ENCODE assay signal across 12 mouse cellular contexts in genomic region chr17:50439365-50439764, GRCm38 (mm10).
A peak's percentile ranks its signal among the peaks of the same experiment; 100 is the strongest.
DNase-seq lines count a peak whose midpoint lies in the region; ATAC-seq and TF ChIP-seq lines count a peak whose summit lies in the region.
"Had no signal": no experiment of that assay in that cellular context is flagged by ENCODE, and none has a peak within 500 bp of the region (broad histone marks: within the 10 kb centered on the region; RNA-seq: fewer than 3 reads in every experiment).

No protein-coding gene starts in this region.

- no peaks in the 10 kb centered on the region for H3K27me3 ChIP-seq in hindbrain, embryonic 10.5 days (ENCODE audit: insufficient read depth, poor library complexity, severe bottlenecking)
- H3K27me3 ChIP-seq in hindbrain, embryonic 12.5 days, result no peaks in the 10 kb centered on the region
- no peaks in the 10 kb centered on the region for H3K27me3 ChIP-seq in cerebellum, adult 2 months (ENCODE audit: control insufficient read depth, insufficient read depth, low read length)
- H3K27me3 ChIP-seq: forebrain, embryonic 13.5 days; neural tube, embryonic 13.5 days had no signal

- TF ChIP-seq POLR2A in cerebellum, adult 2 months (IDR thresholded peaks at IDR 0.05; ENCODE audit: borderline replicate concordance, insufficient read depth, low read length), result no peak

- ATAC-seq in hindbrain, embryonic 12.5 days (ENCODE audit: low FRiP score), result no peak
- ATAC-seq: activated CD4-positive, CD25-positive, alpha-beta regulatory T cell, adult 4 months; forebrain, embryonic 13.5 days had no signal

- 0 out of 2 replicates have a peak, but pooled peaks cover 6% of the 10 kb centered on the region for H3K4me1 ChIP-seq in hindbrain, embryonic 10.5 days (replicated peaks)
- H3K4me1 ChIP-seq in hindbrain, embryonic 12.5 days, result peaks cover 6% of the 10 kb centered on the region; the same call in 1 of the 2 replicates
- peaks cover 16% of the 10 kb centered on the region for H3K4me1 ChIP-seq in cerebellum, adult 2 months (ENCODE audit: control insufficient read depth, insufficient read depth, low read length)
- H3K4me1 ChIP-seq: forebrain, embryonic 13.5 days had no signal

- H3K27ac ChIP-seq in hindbrain, embryonic 10.5 days, result 0 out of 2 replicates have a peak overlapping the region, but pooled peaks have one; percentile 9
- no peak overlapping the region for H3K27ac ChIP-seq in hindbrain, embryonic 12.5 days
- no peak overlapping the region; the same call in 1 of the 2 replicates for H3K27ac ChIP-seq in cerebellum, adult 2 months (ENCODE audit: insufficient read depth, low read length)
- H3K27ac ChIP-seq: forebrain, embryonic 13.5 days; neural tube, embryonic 13.5 days had no signal

- H3K36me3 ChIP-seq in hindbrain, embryonic 10.5 days, result no peaks in the 10 kb centered on the region
- no peaks in the 10 kb centered on the region for H3K36me3 ChIP-seq in hindbrain, embryonic 12.5 days
- H3K36me3 ChIP-seq: neural tube, embryonic 13.5 days had no signal

- no peak overlapping the region for H3K4me3 ChIP-seq in hindbrain, embryonic 10.5 days
- H3K4me3 ChIP-seq in hindbrain, embryonic 12.5 days, result no peak overlapping the region
- no peak overlapping the region for H3K4me3 ChIP-seq in cerebellum, adult 2 months (replicated peaks; ENCODE audit: insufficient read depth, low read depth, low read length)
- H3K4me3 ChIP-seq: forebrain, embryonic 13.5 days; neural tube, embryonic 13.5 days had no signal

- H3K9me3 ChIP-seq in hindbrain, embryonic 10.5 days, result no peaks in the 10 kb centered on the region
- H3K9me3 ChIP-seq in hindbrain, embryonic 12.5 days (replicated peaks), result no peaks in the 10 kb centered on the region
- H3K9me3 ChIP-seq: forebrain, embryonic 13.5 days; neural tube, embryonic 13.5 days had no signal

- intact Hi-C loops in heart, postnatal 36 days (cut with DNase I), result no loop called here
- intact Hi-C loops in left cerebral cortex, postnatal 10 days (cut with DNase I), result no loop called here

- no peak overlapping the region for H3K4me2 ChIP-seq in hindbrain, embryonic 12.5 days (replicated peaks)
- H3K4me2 ChIP-seq: forebrain, embryonic 13.5 days; neural tube, embryonic 13.5 days had no signal

- WGBS in hindbrain, embryonic 10.5 days, result 59% methylated on average over 3 of the region's 3 CpGs
- WGBS in hindbrain, embryonic 12.5 days, result 60% methylated on average over 3 of the region's 3 CpGs
- 4% methylated on average over 3 of the region's 3 CpGs for WGBS in cerebellum, adult 2 months

- no peak for DNase-seq in hindbrain, embryonic 10.5 days (ENCODE audit: low spot score)
- DNase-seq in cerebellum, adult 2 months, result peak; percentile 63 to 66
- DNase-seq in heart, postnatal 36 days, result peak; percentile 25 to 35
- DNase-seq in kidney, postnatal 14 days, result peak; percentile 27
- no peak for DNase-seq in spleen, postnatal 36 days (ENCODE audit: low spot score in 2 of 2)
- DNase-seq in left cerebral cortex, postnatal 10 days (ENCODE audit: extremely low spot score in 1 of 2, low spot score in 2 of 2), result no peak
- DNase-seq in neural tube, embryonic 10.5 days (ENCODE audit: extremely low spot score, low spot score), result no peak
- DNase-seq: thymus, postnatal 25 days had no signal

- TF ChIP-seq CTCF in cerebellum, adult 2 months (IDR thresholded peaks at IDR 0.05; ENCODE audit: borderline replicate concordance, insufficient read depth, low read depth, low read length), result no peak

- H3K9ac ChIP-seq in hindbrain, embryonic 12.5 days, result no peak overlapping the region
- H3K9ac ChIP-seq: forebrain, embryonic 13.5 days; neural tube, embryonic 13.5 days had no signal

Comparison
In these comparisons a context has a peak if more than half of its experiments do, and no peak if none do; other contexts are left out.
1. DNase-seq: peak in cerebellum, adult 2 months (2 of 2), heart, postnatal 36 days (2 of 2) and kidney, postnatal 14 days (single experiment); none in hindbrain, embryonic 10.5 days (single experiment), spleen, postnatal 36 days (0 of 2), left cerebral cortex, postnatal 10 days (0 of 2) and neural tube, embryonic 10.5 days (single experiment).